Comparison of ENCODE assay signal across 22 mouse cellular contexts in the genomic region with DNA sequence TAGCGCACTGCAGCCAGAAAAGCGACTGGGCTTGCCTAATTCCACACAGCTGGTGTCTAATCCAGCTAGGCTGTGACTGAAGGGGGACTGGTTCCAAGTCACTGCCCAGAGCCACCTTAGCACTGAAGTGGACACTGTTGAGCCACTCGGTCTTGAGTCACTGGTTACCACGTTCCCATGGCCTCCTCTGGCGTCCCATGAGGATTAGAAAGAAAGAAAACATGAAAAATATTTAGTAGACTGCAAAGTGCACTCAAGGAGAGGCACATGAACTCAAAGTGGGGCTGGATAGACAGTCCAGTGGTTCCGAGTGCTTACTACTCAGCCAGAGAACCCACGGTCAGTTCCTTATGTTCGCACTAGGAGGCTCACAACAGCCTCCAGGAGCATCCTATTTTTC. TPM values are rescaled to one million over a fixed set of nuclear protein-coding genes. Genes with fewer than 3 reads are reported as not detected.
DNase-seq lines count a peak whose midpoint lies in the region; ATAC-seq and TF ChIP-seq lines count a peak whose summit lies in the region.
"Had no signal": no experiment of that assay in that cellular context is flagged by ENCODE, and none has a peak within 500 bp of the region (broad histone marks: within the 10 kb centered on the region; RNA-seq: fewer than 3 reads in every experiment).

No protein-coding gene starts in this region.

- H3K4me1 ChIP-seq in olfactory bulb, adult 2 months (ENCODE audit: control insufficient read depth, insufficient read depth, low read length): peaks cover 11% of the 10 kb centered on the region; the same call in 1 of the 2 replicates
- H3K4me1 ChIP-seq: forebrain, embryonic 10.5 days; heart, embryonic 10.5 days; hindbrain, embryonic 10.5 days; intestine, embryonic 15.5 days had no signal

- 86% methylated on average over 8 of the region's 8 CpGs for WGBS in olfactory bulb, adult 2 months

- TF ChIP-seq CTCF in gastrocnemius, adult 2 months (IDR thresholded peaks at IDR 0.05): no peak; the same call in 1 of the 2 replicates
- TF ChIP-seq CTCF in Patski (IDR thresholded peaks at IDR 0.05): peak; percentile 41
- TF ChIP-seq CTCF in olfactory bulb, adult 2 months (IDR thresholded peaks at IDR 0.05; ENCODE audit: insufficient read depth, low read depth, low read length): no peak

- H3K4me3 ChIP-seq in gastrocnemius, adult 2 months: no peak overlapping the region
- H3K4me3 ChIP-seq in olfactory bulb, adult 2 months (ENCODE audit: insufficient read depth, low read depth, low read length): no peak overlapping the region
- H3K4me3 ChIP-seq: embryonic facial prominence, embryonic 15.5 days; erythroblast, embryonic 14.5 days; forebrain, embryonic 10.5 days; heart, embryonic 10.5 days; hindbrain, embryonic 10.5 days; intestine, embryonic 15.5 days had no signal

- intact Hi-C loops in gastrocnemius, adult 2 months (cut with DNase I): no loop called here
- intact Hi-C loops in gastrocnemius, postnatal 14 days (cut with DNase I; ENCODE audit: low total_unique reads): no loop called here

- H3K27ac ChIP-seq in gastrocnemius, adult 2 months: 0 out of 2 replicates have a peak overlapping the region, but pooled peaks have one; percentile 6
- H3K27ac ChIP-seq in olfactory bulb, adult 2 months (ENCODE audit: insufficient read depth, low read depth, low read length): 0 out of 2 replicates have a peak overlapping the region, but pooled peaks have one; percentile 21
- H3K27ac ChIP-seq: embryonic facial prominence, embryonic 15.5 days; forebrain, embryonic 10.5 days; heart, embryonic 10.5 days; hindbrain, embryonic 10.5 days; hindbrain, embryonic 14.5 days; intestine, embryonic 15.5 days had no signal

- H3K27me3 ChIP-seq in Patski: no peaks in the 10 kb centered on the region
- H3K27me3 ChIP-seq: embryonic facial prominence, embryonic 15.5 days; intestine, embryonic 15.5 days had no signal

- no peak for DNase-seq in gastrocnemius, adult 2 months
- no peak for DNase-seq in gastrocnemius, postnatal 14 days
- peak; percentile 65 to 71 for DNase-seq in lung, adult 18-20 months
- DNase-seq in lung, postnatal 14 days: no peak
- DNase-seq in Patski (ENCODE audit: low read depth, low spot score): no peak
- no peak for DNase-seq in kidney, adult 18-20 months
- DNase-seq: adrenal gland, postnatal 25 days; cerebellum, adult 11 months; cerebellum, adult 8-10 months; cerebellum, postnatal 14 days; embryo, embryonic 11 days; gastrocnemius, postnatal 25 days; heart, postnatal 10 days had no signal

- CTCF ChIA-PET in Patski (lab: Charles Lee): interaction anchor here (1.0 to 1.1 kb wide), 3 partner anchors 176 to 216 kb away, joined by 3 read pairs; no protein-coding TSS in a partner anchor

- in situ Hi-C loops in Patski (cut with MboI; ENCODE audit: low pct_unique_long_range_greater_than_20kb): no loop called here

- ATAC-seq in Patski: peak; percentile 65
- ATAC-seq: forebrain, embryonic 14.5 days; intestine, embryonic 15.5 days had no signal

- TF ChIP-seq POLR2A in olfactory bulb, adult 2 months (IDR thresholded peaks at IDR 0.05; ENCODE audit: insufficient read depth, low read depth, low read length): no peak

- POLR2A ChIA-PET in Patski (lab: Charles Lee): no interaction called here

RNA-seq across cellular contexts. Expression of a gene that starts 18.9 kb away (rescaled TPM):
- total RNA-seq in gastrocnemius, adult 2 months (2021): 10 to 100 TPM; 71.5 to 81.6 TPM
- total RNA-seq in gastrocnemius, postnatal 14 days (2021): 10 to 100 TPM; 80.1 to 91.6 TPM
- 554 TPM for polyA plus RNA-seq in Patski (2021)
- polyA plus RNA-seq in olfactory bulb, adult 2 months (2012; ENCODE audit: insufficient read depth, insufficient read length, low replicate concordance, missing spikeins): 64.3 and 543 TPM in 2 replicates

Comparison
In these comparisons a context has a peak if more than half of its experiments do, and no peak if none do; other contexts are left out.
1. DNase-seq: peak in lung, adult 18-20 months (2 of 2); none in gastrocnemius, adult 2 months (single experiment), gastrocnemius, postnatal 14 days (single experiment), lung, postnatal 14 days (single experiment), Patski (single experiment) and kidney, adult 18-20 months (single experiment).